9 mouse cellular contexts compared by ENCODE assay signal in the genomic region with DNA sequence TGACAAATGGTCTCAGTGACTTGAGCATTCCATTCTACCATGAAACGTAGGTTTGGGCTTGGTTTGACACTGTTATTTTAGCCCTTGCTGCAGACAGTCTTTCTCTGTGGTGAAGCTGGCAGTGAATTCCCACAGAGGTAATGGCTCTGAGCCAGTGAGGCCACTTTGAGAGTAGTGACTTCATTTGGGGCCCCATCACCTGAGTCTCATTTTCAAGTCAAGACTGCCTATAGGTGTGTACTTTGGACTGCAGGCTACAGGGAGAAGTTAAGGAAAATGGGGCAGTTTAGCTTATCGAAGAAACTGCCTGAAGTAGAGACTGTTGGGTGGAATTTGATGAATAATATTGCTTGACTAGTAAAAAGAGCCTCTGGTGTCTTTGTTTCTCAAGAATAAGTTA.
"Had no signal": no experiment of that assay in that cellular context is flagged by ENCODE, and none has a peak within 500 bp of the region (broad histone marks: within the 10 kb centered on the region; RNA-seq: fewer than 3 reads in every experiment).

No protein-coding gene starts in this region.

- H3K4me3 ChIP-seq: limb, embryonic 13.5 days; midbrain, embryonic 13.5 days had no signal

- H3K9me3 ChIP-seq: limb, embryonic 13.5 days; midbrain, embryonic 13.5 days had no signal

- H3K36me3 ChIP-seq: midbrain, embryonic 13.5 days had no signal

- H3K27me3 ChIP-seq: limb, embryonic 13.5 days; midbrain, embryonic 13.5 days had no signal

- H3K27ac ChIP-seq: limb, embryonic 13.5 days; liver, embryonic 14.5 days; midbrain, embryonic 13.5 days had no signal

- DNase-seq: kidney, adult 11 months; kidney, adult 9 months; kidney, postnatal 36 days; layer of hippocampus, postnatal 36 days; left cerebral cortex, postnatal 4 days; lung, adult 18-20 months had no signal

- H3K4me2 ChIP-seq: limb, embryonic 13.5 days; midbrain, embryonic 13.5 days had no signal

- H3K4me1 ChIP-seq: midbrain, embryonic 13.5 days had no signal

- H3K9ac ChIP-seq: limb, embryonic 13.5 days; liver, embryonic 14.5 days; midbrain, embryonic 13.5 days had no signal

- ATAC-seq: midbrain, embryonic 13.5 days had no signal
